9 mouse cellular contexts compared by ENCODE assay signal in genomic region chr3:145026750-145027149, GRCm38 (mm10). TPM values are rescaled to one million over a fixed set of nuclear protein-coding genes. Genes with fewer than 3 reads are reported as not detected.
DNase-seq lines count a peak whose midpoint lies in the region; ATAC-seq and TF ChIP-seq lines count a peak whose summit lies in the region.
"Had no signal": no experiment of that assay in that cellular context is flagged by ENCODE, and none has a peak within 500 bp of the region (broad histone marks: within the 10 kb centered on the region; RNA-seq: fewer than 3 reads in every experiment).

No protein-coding gene starts in this region.

- no peak overlapping the region for H3K4me3 ChIP-seq in intestine, postnatal 0 days (ENCODE audit: low read depth, low read length)
- no peak overlapping the region for H3K4me3 ChIP-seq in intestine, embryonic 16.5 days (ENCODE audit: low read length)
- H3K4me3 ChIP-seq in G1E (ENCODE audit: low read depth, low read length) = no peak overlapping the region
- no peak overlapping the region for H3K4me3 ChIP-seq in left cerebral cortex, adult 2 months
- no peak overlapping the region for H3K4me3 ChIP-seq in neural tube, embryonic 12.5 days
- H3K4me3 ChIP-seq: heart, embryonic 15.5 days had no signal

- no peak overlapping the region for H3K4me2 ChIP-seq in intestine, postnatal 0 days (replicated peaks; ENCODE audit: low read depth)
- H3K4me2 ChIP-seq in intestine, embryonic 16.5 days (ENCODE audit: low read depth, low read length) = no peak overlapping the region
- H3K4me2 ChIP-seq in neural tube, embryonic 12.5 days (replicated peaks) = no peak overlapping the region
- H3K4me2 ChIP-seq: heart, embryonic 15.5 days had no signal

- TF ChIP-seq CTCF in intestine, postnatal 0 days (IDR thresholded peaks at IDR 0.05; ENCODE audit: low read depth) = peak; percentile 96
- TF ChIP-seq CTCF in G1E (IDR thresholded peaks at IDR 0.05; ENCODE audit: low read depth, low read length) = peak; percentile 94
- TF ChIP-seq CTCF in left cerebral cortex, adult 2 months (IDR thresholded peaks at IDR 0.05) = peak; percentile 96

- 32% methylated on average over 3 of the region's 3 CpGs for WGBS in intestine, postnatal 0 days
- 37% methylated on average over 3 of the region's 3 CpGs for WGBS in intestine, embryonic 16.5 days
- WGBS in neural tube, embryonic 12.5 days = 31% methylated on average over 3 of the region's 3 CpGs

- no peaks in the 10 kb centered on the region for H3K9me3 ChIP-seq in intestine, postnatal 0 days (ENCODE audit: control insufficient read depth)
- no peaks in the 10 kb centered on the region for H3K9me3 ChIP-seq in intestine, embryonic 16.5 days (ENCODE audit: control insufficient read depth, low read length)
- H3K9me3 ChIP-seq in G1E (replicated peaks) = no peaks in the 10 kb centered on the region
- no peaks in the 10 kb centered on the region for H3K9me3 ChIP-seq in neural tube, embryonic 12.5 days
- H3K9me3 ChIP-seq: heart, embryonic 15.5 days had no signal

- ATAC-seq in intestine, postnatal 0 days = no peak
- ATAC-seq in intestine, embryonic 16.5 days = no peak
- peak; percentile 47; the same call in 1 of the 2 replicates for ATAC-seq in G1E (ENCODE audit: extremely low read depth, insufficient number of reproducible peaks, low FRiP score, poor library complexity, severe bottlenecking)
- 0 out of 2 replicates have a peak, but pooled peaks have one; percentile 53 for ATAC-seq in neural tube, embryonic 12.5 days (ENCODE audit: low FRiP score, low read depth)

- no peaks in the 10 kb centered on the region for H3K27me3 ChIP-seq in intestine, postnatal 0 days (replicated peaks; ENCODE audit: control insufficient read depth, insufficient read depth, low read length)
- H3K27me3 ChIP-seq in intestine, embryonic 16.5 days (replicated peaks; ENCODE audit: control insufficient read depth, insufficient read depth, low read length) = no peaks in the 10 kb centered on the region
- H3K27me3 ChIP-seq in G1E (ENCODE audit: insufficient read depth, low read length) = peaks cover 26% of the 10 kb centered on the region
- H3K27me3 ChIP-seq in neural tube, embryonic 12.5 days (replicated peaks) = no peaks in the 10 kb centered on the region
- H3K27me3 ChIP-seq: heart, embryonic 15.5 days had no signal

- H3K36me3 ChIP-seq in intestine, postnatal 0 days (ENCODE audit: control insufficient read depth, insufficient read depth) = no peaks in the 10 kb centered on the region
- H3K36me3 ChIP-seq in intestine, embryonic 16.5 days (ENCODE audit: control insufficient read depth, insufficient read depth, low read length) = no peaks in the 10 kb centered on the region
- H3K36me3 ChIP-seq in G1E (replicated peaks) = no peaks in the 10 kb centered on the region
- no peaks in the 10 kb centered on the region for H3K36me3 ChIP-seq in neural tube, embryonic 12.5 days
- H3K36me3 ChIP-seq: heart, embryonic 15.5 days had no signal

- no peaks in the 10 kb centered on the region for H3K4me1 ChIP-seq in intestine, postnatal 0 days (replicated peaks; ENCODE audit: control insufficient read depth, insufficient read depth, low read length)
- no peaks in the 10 kb centered on the region for H3K4me1 ChIP-seq in intestine, embryonic 16.5 days (ENCODE audit: control insufficient read depth, insufficient read depth, low read length)
- peaks cover 5% of the 10 kb centered on the region; the same call in 1 of the 2 replicates for H3K4me1 ChIP-seq in G1E (ENCODE audit: insufficient read depth, low read depth, low read length)
- no peaks in the 10 kb centered on the region for H3K4me1 ChIP-seq in neural tube, embryonic 12.5 days
- H3K4me1 ChIP-seq: heart, embryonic 15.5 days had no signal

- DNase-seq in G1E (ENCODE audit: low spot score) = peak; percentile 44
- peak; percentile 22 for DNase-seq in c-Kit-negative CD71-positive TER-119-positive erythroid progenitor cells, embryonic 14.5 days (ENCODE audit: low read depth, low spot score)
- peak; percentile 13 to 30 for DNase-seq in frontal cortex, postnatal 25 days (ENCODE audit: low spot score in 2 of 2)
- peak; percentile 57 to 66 for DNase-seq in left cerebral cortex, adult 2 months (ENCODE audit: extremely low spot score in 1 of 2, low spot score in 2 of 2)
- DNase-seq in yolk sac, embryonic 10.5 days (ENCODE audit: low spot score) = no peak

- intact Hi-C loops in left cerebral cortex, adult 2 months (cut with DNase I) = loop anchor here (10.0 kb wide), 1 partner anchor 202 kb away; no protein-coding TSS in a partner anchor

- no peak overlapping the region for H3K9ac ChIP-seq in intestine, postnatal 0 days (ENCODE audit: low read depth, low read length)
- H3K9ac ChIP-seq in intestine, embryonic 16.5 days (ENCODE audit: low read depth, low read length) = no peak overlapping the region
- no peak overlapping the region for H3K9ac ChIP-seq in neural tube, embryonic 12.5 days
- H3K9ac ChIP-seq: heart, embryonic 15.5 days had no signal

- H3K27ac ChIP-seq in intestine, postnatal 0 days (ENCODE audit: low read depth, low read length) = no peak overlapping the region
- H3K27ac ChIP-seq in intestine, embryonic 16.5 days (ENCODE audit: low read length) = no peak overlapping the region
- H3K27ac ChIP-seq in left cerebral cortex, adult 2 months = no peak overlapping the region
- no peak overlapping the region for H3K27ac ChIP-seq in neural tube, embryonic 12.5 days
- H3K27ac ChIP-seq: heart, embryonic 15.5 days had no signal

RNA-seq across cellular contexts. Expression of gene Clca1, which starts 5.8 kb away (rescaled TPM):
- polyA plus RNA-seq in intestine, postnatal 0 days (2015; fragmentation: Nextera tagmentation; extraction: Ambion mirVana) = 129 and 164 TPM in 2 replicates
- 115 and 130 TPM in 2 replicates for polyA plus RNA-seq in intestine, embryonic 16.5 days (2015; fragmentation: Nextera tagmentation; extraction: Ambion mirVana)
- total RNA-seq in G1E (2014; fragmentation: Nextera tagmentation) = 4.6 TPM in 1 of 2 replicates, not detected in the other
- 0.27 TPM in 1 of 2 replicates, not detected in the other for total RNA-seq in G1E (2017)
- not detected in 2 replicates for polyA plus RNA-seq in G1E (2012)
- total RNA-seq in left cerebral cortex, adult 2 months (2021) = not detected
- polyA plus RNA-seq in neural tube, embryonic 12.5 days (2016; fragmentation: Nextera tagmentation; extraction: Ambion mirVana) = not detected in 2 replicates
- polyA plus RNA-seq: heart, embryonic 15.5 days had no signal

RNA-seq across cellular contexts. Expression of gene Clca4a, which starts 51.9 kb away (rescaled TPM):
- 0.94 and 1.8 TPM in 2 replicates for polyA plus RNA-seq in intestine, postnatal 0 days (2015; fragmentation: Nextera tagmentation; extraction: Ambion mirVana)
- not detected in 2 replicates for polyA plus RNA-seq in intestine, embryonic 16.5 days (2015; fragmentation: Nextera tagmentation; extraction: Ambion mirVana)
- not detected in 2 replicates for total RNA-seq in G1E (2014; fragmentation: Nextera tagmentation)
- total RNA-seq in G1E (2017) = not detected in 2 replicates
- not detected in 2 replicates for polyA plus RNA-seq in G1E (2012)
- not detected for total RNA-seq in left cerebral cortex, adult 2 months (2021)
- not detected in 2 replicates for polyA plus RNA-seq in neural tube, embryonic 12.5 days (2016; fragmentation: Nextera tagmentation; extraction: Ambion mirVana)
- polyA plus RNA-seq: heart, embryonic 15.5 days had no signal

Comparison
In these comparisons a context has a peak if more than half of its experiments do, and no peak if none do; other contexts are left out.
1. ATAC-seq: peak in G1E (single experiment) and neural tube, embryonic 12.5 days (single experiment); none in intestine, postnatal 0 days (single experiment) and intestine, embryonic 16.5 days (single experiment).
2. RNA of gene Clca1, which starts 5.8 kb away (polyA plus RNA-seq): 129 to 164 TPM in intestine, postnatal 0 days and 115 to 130 TPM in intestine, embryonic 16.5 days; not detected in G1E and not detected in neural tube, embryonic 12.5 days; every median in the first group is over 100 times any median in the second.
3. Peak in every context shown above with its lines, with median percentiles within 50 percentile points of each other: CTCF ChIP-seq.